Mouse (Mus musculus) heart, postnatal 0 days (tissue): ENCODE measurements at regions not wholly inside any gene's neighbourhood (a gene's known extent, or its start where the extent isn't known, plus 50 kb on each side); places are given as distances from the start of the nearest gene placed in this dataset.

Source experiments
- ATAC-seq: fragments of 200-750 bp; cut with Nextera tagmentation; 2 replicates; pipeline ENCODE4 v1.8.0; 2017; ENCODE audit warnings: low read depth, moderate number of reproducible peaks, moderate library complexity; ENCODE audit not compliant: insufficient read depth
- DNase-seq: peaks from one replicate; pipeline ENCODE4 v3.0.0-alpha.2; 2016; ENCODE audit warnings: low spot score
- H3K27ac ChIP-seq: fragments of 300-500 bp; sonication (generic); 2 replicates; pipeline ENCODE4 v1.5.1; 2014; ENCODE audit warnings: low read depth, mild to moderate bottlenecking
- H3K27me3 ChIP-seq: fragments of 300-500 bp; sonication (generic); 2 replicates; pipeline ENCODE4 v1.6.1; 2014; ENCODE audit warnings: low read length, mixed read lengths; ENCODE audit not compliant: control insufficient read depth, insufficient read depth
- H3K36me3 ChIP-seq: fragments of 300-500 bp; sonication (generic); replicated peaks from 2 replicates; pipeline ENCODE4 v1.6.1; 2014; ENCODE audit warnings: low read length, mixed read lengths; ENCODE audit not compliant: control insufficient read depth, insufficient read depth
- H3K4me1 ChIP-seq: fragments of 300-500 bp; sonication (generic); 2 replicates; pipeline ENCODE4 v1.6.1; 2014; ENCODE audit warnings: antibody characterized with exemption; ENCODE audit not compliant: control insufficient read depth, insufficient read depth
- H3K4me2 ChIP-seq: fragments of 300-500 bp; sonication (generic); 2 replicates; pipeline ENCODE4 v1.6.1; 2014; ENCODE audit warnings: low read depth, mild to moderate bottlenecking, low read length, moderate library complexity
- H3K4me3 ChIP-seq: fragments of 300-500 bp; sonication (generic); 2 replicates; pipeline ENCODE4 v1.5.1; 2014; ENCODE audit warnings: low read depth, low read length
- H3K9ac ChIP-seq: fragments of 300-500 bp; sonication (generic); replicated peaks from 2 replicates; pipeline ENCODE4 v1.6.1; 2014; ENCODE audit warnings: low read depth, low read length, mixed read lengths
- H3K9me3 ChIP-seq: fragments of 300-500 bp; sonication (generic); replicated peaks from 2 replicates; pipeline ENCODE4 v1.6.1; 2016; ENCODE audit warnings: low read length; ENCODE audit not compliant: control insufficient read depth
- CTCF ChIP-seq: IDR thresholded peaks from 2 replicates; pipeline ENCODE4 v1.5.1; 2016; ENCODE audit warnings: antibody characterized with exemption, control low read depth, low read depth
- EP300 ChIP-seq: IDR thresholded peaks from 2 replicates; pipeline ENCODE4 v1.6.1; 2016; ENCODE audit warnings: antibody characterized with exemption, low read depth
- WGBS: fragments of 180-500 bp; shearing (Covaris S2); extraction: QIAGEN DNeasy Blood & Tissue Kit; methylation state at CpG from one replicate; pipeline ENCODE4 v1.1.7; 2014; 5-methylcytosine and 5-hydroxymethylcytosine counted together

GRCm38 (mm10) chr7:71524577-71525126, 173.4 kb upstream of the Gm10295 start:
- no peak for ATAC-seq
- H3K4me1 ChIP-seq = no peaks in the 10 kb centered on the region
- DNase-seq = no peak
- TF ChIP-seq CTCF (no peak), EP300 (no peak)
- H3K36me3 ChIP-seq = no peaks in the 10 kb centered on the region
- no peak overlapping the region for H3K4me3 ChIP-seq
- H3K9ac ChIP-seq = no peak overlapping the region
- H3K4me2 ChIP-seq = no peak overlapping the region
- H3K27ac ChIP-seq = no peak overlapping the region
- no peaks in the 10 kb centered on the region for H3K27me3 ChIP-seq
- no peaks in the 10 kb centered on the region for H3K9me3 ChIP-seq

GRCm38 (mm10) chr7:71524119-71524518, 172.8 kb upstream of the Gm10295 start:
- Histone ChIP-seq H3K9ac (no peak overlapping the region), H3K27ac (no peak overlapping the region), H3K9me3 (no peaks in the 10 kb centered on the region), H3K36me3 (no peaks in the 10 kb centered on the region), H3K4me3 (no peak overlapping the region), H3K27me3 (no peaks in the 10 kb centered on the region), H3K4me2 (no peak overlapping the region), H3K4me1 (no peaks in the 10 kb centered on the region)
- TF ChIP-seq EP300 (no peak), CTCF (no peak)
- WGBS = 56% methylated on average over 2 of the region's 2 CpGs
- no peak for ATAC-seq
- no peak for DNase-seq

GRCm38 (mm10) chr7:71507379-71507778, 156.1 kb upstream of the Gm10295 start:
- Histone ChIP-seq H3K36me3 (no peaks in the 10 kb centered on the region), H3K27me3 (no peaks in the 10 kb centered on the region), H3K4me1 (no peaks in the 10 kb centered on the region), H3K27ac (no peak overlapping the region), H3K9ac (no peak overlapping the region), H3K4me3 (no peak overlapping the region), H3K9me3 (no peaks in the 10 kb centered on the region), H3K4me2 (no peak overlapping the region)
- ATAC-seq (no peak), DNase-seq (no peak)
- WGBS = 73% methylated on average over 3 of the region's 3 CpGs
- no peak for TF ChIP-seq CTCF

GRCm38 (mm10) chr7:71500719-71501118, 149.4 kb upstream of the Gm10295 start:
- Histone ChIP-seq H3K9ac (no peak overlapping the region), H3K36me3 (no peaks in the 10 kb centered on the region), H3K27me3 (no peaks in the 10 kb centered on the region), H3K4me1 (no peaks in the 10 kb centered on the region), H3K27ac (peak overlapping the region; percentile 9; the same call in 1 of the 2 replicates), H3K4me3 (no peak overlapping the region), H3K9me3 (no peaks in the 10 kb centered on the region), H3K4me2 (no peak overlapping the region)
- 0 out of 2 replicates have a peak, but pooled peaks have one; percentile 36 for ATAC-seq
- TF ChIP-seq CTCF (no peak), EP300 (peak; percentile 58; the same call in 1 of the 2 replicates)
- peak; percentile 46 for DNase-seq
- 46% methylated on average over 6 of the region's 6 CpGs for WGBS

GRCm38 (mm10) chr7:71498123-71498522, 146.8 kb upstream of the Gm10295 start:
- DNase-seq = no peak
- H3K36me3 ChIP-seq = no peaks in the 10 kb centered on the region
- 75% methylated on average over 7 of the region's 7 CpGs for WGBS
- H3K4me2 ChIP-seq = no peak overlapping the region
- H3K27me3 ChIP-seq = no peaks in the 10 kb centered on the region
- H3K4me1 ChIP-seq = no peaks in the 10 kb centered on the region
- H3K4me3 ChIP-seq = no peak overlapping the region
- H3K9ac ChIP-seq = no peak overlapping the region
- H3K9me3 ChIP-seq = no peaks in the 10 kb centered on the region
- no peak overlapping the region for H3K27ac ChIP-seq
- TF ChIP-seq CTCF (no peak), EP300 (no peak)
- no peak for ATAC-seq

GRCm38 (mm10) chr7:71491128-71491527, 139.8 kb upstream of the Gm10295 start:
- no peaks in the 10 kb centered on the region for H3K9me3 ChIP-seq
- DNase-seq (no peak), ATAC-seq (no peak)
- H3K4me3 ChIP-seq = no peak overlapping the region
- H3K4me2 ChIP-seq = no peak overlapping the region
- H3K27me3 ChIP-seq = no peaks in the 10 kb centered on the region
- 60% methylated on average over 4 of the region's 4 CpGs for WGBS
- no peaks in the 10 kb centered on the region for H3K4me1 ChIP-seq
- H3K27ac ChIP-seq = no peak overlapping the region
- no peak overlapping the region for H3K9ac ChIP-seq
- TF ChIP-seq CTCF (no peak), EP300 (no peak)
- no peaks in the 10 kb centered on the region for H3K36me3 ChIP-seq
